Mouse (Mus musculus) testis, adult 2 months (tissue): ENCODE results near the gene Arhgap33. TPM values are rescaled to one million over a fixed set of nuclear protein-coding genes. Genes with fewer than 3 reads are reported as not detected.
"Not testable (repeated sequence)": the region's sequence is repeated elsewhere in the genome, so short reads cannot be mapped to it uniquely, and the experiment has no call there.

Source experiments
- H3K27ac ChIP-seq: fragments of 200-500 bp; 2 replicates; pipeline ENCODE4 v1.5.1; 2012; ENCODE audit warnings: low read depth, low read length; ENCODE audit not compliant: control insufficient read depth, insufficient read depth
- H3K27me3 ChIP-seq: fragments of 200-500 bp; 2 replicates; pipeline ENCODE4 v1.6.1; 2012; ENCODE audit warnings: mild to moderate bottlenecking, low read length, moderate library complexity; ENCODE audit not compliant: control insufficient read depth, insufficient read depth
- H3K36me3 ChIP-seq: fragments of 200-500 bp; 2 replicates; pipeline ENCODE4 v1.6.1; 2012; ENCODE audit warnings: mild to moderate bottlenecking, low read length; ENCODE audit not compliant: control insufficient read depth, insufficient read depth
- H3K4me1 ChIP-seq: fragments of 200-500 bp; 2 replicates; pipeline ENCODE4 v1.6.1; 2012; ENCODE audit warnings: low read length; ENCODE audit not compliant: control insufficient read depth, insufficient read depth
- H3K4me3 ChIP-seq: fragments of 200-500 bp; 2 replicates; pipeline ENCODE4 v1.5.1; 2012; ENCODE audit warnings: low read depth, mild to moderate bottlenecking, low read length, moderate library complexity, mixed read lengths; ENCODE audit not compliant: control insufficient read depth
- CTCF ChIP-seq: fragments of 200-500 bp; IDR thresholded peaks from 2 replicates; pipeline ENCODE4 v1.5.1; 2012; ENCODE audit warnings: low read depth, mild to moderate bottlenecking, inconsistent platforms, low read length, moderate library complexity; ENCODE audit not compliant: control insufficient read depth, insufficient read depth, insufficient replicate concordance
- POLR2A ChIP-seq: fragments of 200-500 bp; IDR thresholded peaks from 2 replicates; pipeline ENCODE4 v1.6.1; 2012; ENCODE audit warnings: low read depth, mild to moderate bottlenecking, inconsistent platforms, low read length, moderate library complexity; ENCODE audit not compliant: control insufficient read depth
- polyA plus RNA-seq: library from polyadenylated mRNA; depleted of rRNA; stranded (reverse); fragments of >200 nt; gene quantifications from 2 replicates; pipeline ENCODE4 v1.2.3, GENCODE M21; 2012

Arhgap33 gene
- polyA plus RNA-seq, 1 experiment, result 136 TPM

DNA sequence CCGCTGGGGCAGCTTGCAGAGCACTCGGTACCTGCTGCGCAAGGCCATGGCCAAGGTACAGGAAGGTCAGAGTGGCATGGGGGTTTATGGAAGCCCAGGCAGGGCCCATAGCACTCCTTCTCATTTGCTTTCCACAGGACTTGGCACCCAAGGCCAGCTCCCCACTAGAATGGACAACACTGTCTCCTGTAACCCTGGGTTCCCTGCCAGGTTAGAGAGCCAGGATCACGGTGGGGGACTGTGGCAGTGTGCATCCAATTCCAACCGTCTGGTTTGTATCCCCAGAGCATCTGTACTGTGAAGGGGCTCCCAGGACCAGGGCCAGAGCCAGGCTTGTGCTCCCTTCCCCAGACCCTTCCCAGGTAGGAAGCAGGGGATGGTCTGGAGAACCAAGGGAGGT lies 14.0 kb downstream of the Arhgap33 start:
- TF ChIP-seq CTCF, result no peak
- H3K4me3 ChIP-seq, result no peak overlapping the region
- no peaks in the 10 kb centered on the region for H3K27me3 ChIP-seq
- no peaks in the 10 kb centered on the region for H3K36me3 ChIP-seq
- peaks cover 11% of the 10 kb centered on the region for H3K4me1 ChIP-seq
- no peak overlapping the region for H3K27ac ChIP-seq

DNA sequence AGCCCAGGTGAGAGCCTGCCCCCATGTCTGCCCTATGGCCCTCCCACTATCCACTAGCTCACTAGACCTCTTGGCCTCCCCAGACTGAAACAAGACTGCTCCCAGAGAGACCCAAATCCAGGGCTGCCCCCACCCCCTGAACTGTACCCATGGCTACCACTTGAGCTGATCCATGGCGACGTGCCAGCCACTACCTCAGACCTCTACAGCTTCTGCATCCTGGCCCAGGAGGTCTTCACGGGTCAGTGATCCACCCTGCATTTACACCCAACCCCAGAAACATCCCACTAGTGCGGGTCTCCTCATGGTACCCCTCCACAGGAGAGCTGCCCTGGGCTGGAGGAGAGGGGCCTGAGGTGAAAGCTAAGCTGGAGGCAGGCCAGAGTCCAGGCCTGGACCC lies 14.5 kb downstream of the Arhgap33 start:
- no peaks in the 10 kb centered on the region for H3K27me3 ChIP-seq
- no peak overlapping the region for H3K4me3 ChIP-seq
- no peaks in the 10 kb centered on the region for H3K36me3 ChIP-seq
- no peak overlapping the region for H3K27ac ChIP-seq
- peaks cover 16% of the 10 kb centered on the region for H3K4me1 ChIP-seq
- no peak for TF ChIP-seq POLR2A

DNA sequence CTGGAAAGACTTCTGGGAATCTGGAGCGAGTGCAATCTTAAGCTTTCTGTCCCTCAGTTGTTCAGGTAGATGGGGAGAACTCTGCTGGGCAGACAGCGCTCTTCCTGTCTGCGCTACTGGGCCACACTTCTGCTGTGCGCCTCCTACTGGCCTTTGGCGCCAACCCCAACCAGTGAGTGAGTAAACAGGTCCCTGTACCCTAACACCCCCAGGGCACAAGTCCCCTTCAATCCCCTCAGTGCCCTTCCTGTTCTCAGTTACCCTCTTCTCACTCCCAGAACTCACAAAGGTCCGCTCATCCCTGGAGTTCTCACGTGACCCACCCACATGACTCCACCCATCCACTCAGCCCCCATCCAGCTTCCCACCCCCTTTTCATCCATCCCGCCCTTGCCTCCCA lies 16.5 kb downstream of the Arhgap33 start:
- Histone ChIP-seq H3K27ac (no peak overlapping the region), H3K4me1 (peaks cover 23% of the 10 kb centered on the region), H3K27me3 (no peaks in the 10 kb centered on the region), H3K4me3 (no peak overlapping the region), H3K36me3 (no peaks in the 10 kb centered on the region)
- no peak for TF ChIP-seq POLR2A
- peak; percentile 11; the same call in 1 of the 2 replicates for TF ChIP-seq CTCF

DNA sequence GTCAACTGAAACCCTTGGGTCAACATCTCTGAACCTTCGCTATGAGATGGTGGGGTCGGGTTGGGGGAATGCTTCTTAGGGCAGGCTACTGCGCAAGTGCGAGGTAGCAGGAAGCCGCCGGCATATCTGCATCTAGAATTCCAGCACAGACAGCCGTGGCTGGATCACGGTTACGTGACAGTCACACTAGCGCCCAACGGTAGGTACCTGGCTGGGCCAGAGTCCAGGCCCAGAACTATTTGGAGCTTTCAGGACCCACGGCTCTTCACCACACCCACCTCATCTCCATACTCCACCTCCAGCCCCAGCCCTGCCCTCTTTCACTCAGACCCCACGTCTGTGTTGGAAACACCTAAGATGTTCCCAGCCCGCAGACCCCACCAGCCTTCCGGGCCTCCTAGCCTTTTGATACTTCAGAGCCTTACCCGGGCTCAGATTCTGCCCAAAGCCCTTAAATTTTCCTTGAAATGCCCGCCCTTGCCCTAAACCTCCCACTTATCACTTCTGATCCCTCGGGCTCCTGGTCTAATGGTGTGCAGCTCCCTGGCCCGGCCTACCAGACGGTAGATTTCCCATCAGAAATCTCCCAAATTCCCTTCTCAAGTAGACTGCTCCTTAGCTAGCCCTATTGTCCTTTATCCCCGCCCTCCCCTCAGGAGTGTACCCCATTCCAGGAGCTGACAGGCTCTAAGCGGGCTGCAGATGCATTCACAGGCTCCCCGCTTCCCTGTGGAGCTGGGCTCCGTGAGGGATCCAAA lies 19.7 kb downstream of the Arhgap33 start:
- Histone ChIP-seq H3K36me3 (no peaks in the 10 kb centered on the region), H3K4me1 (peaks cover 23% of the 10 kb centered on the region), H3K27me3 (no peaks in the 10 kb centered on the region), H3K27ac (peak overlapping the region; percentile 85), H3K4me3 (peak overlapping the region; percentile 85)
- TF ChIP-seq CTCF (no peak), POLR2A (peak; percentile 50; the same call in 1 of the 2 replicates)

DNA sequence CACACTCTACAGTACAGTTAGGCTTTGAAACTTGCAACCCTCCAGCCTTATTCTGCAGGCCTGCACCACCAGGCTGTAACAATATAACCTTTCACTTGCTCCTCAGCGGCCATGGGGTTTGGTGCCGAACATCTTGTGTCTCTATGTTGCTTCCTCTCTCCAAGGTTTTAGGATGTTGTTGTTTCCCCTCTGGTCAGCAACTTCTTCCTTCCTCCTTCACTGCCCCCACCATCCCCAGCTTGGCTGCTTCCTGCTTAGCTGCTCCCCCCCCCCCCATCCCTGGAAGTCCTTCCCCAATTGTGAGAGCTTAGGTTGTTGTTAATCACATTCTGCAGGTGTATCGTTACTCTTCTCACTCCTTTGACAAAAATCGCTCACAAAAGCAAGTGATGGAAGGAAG lies 26.8 kb downstream of the Arhgap33 start:
- TF ChIP-seq POLR2A, result no peak
- TF ChIP-seq CTCF, result no peak

DNA sequence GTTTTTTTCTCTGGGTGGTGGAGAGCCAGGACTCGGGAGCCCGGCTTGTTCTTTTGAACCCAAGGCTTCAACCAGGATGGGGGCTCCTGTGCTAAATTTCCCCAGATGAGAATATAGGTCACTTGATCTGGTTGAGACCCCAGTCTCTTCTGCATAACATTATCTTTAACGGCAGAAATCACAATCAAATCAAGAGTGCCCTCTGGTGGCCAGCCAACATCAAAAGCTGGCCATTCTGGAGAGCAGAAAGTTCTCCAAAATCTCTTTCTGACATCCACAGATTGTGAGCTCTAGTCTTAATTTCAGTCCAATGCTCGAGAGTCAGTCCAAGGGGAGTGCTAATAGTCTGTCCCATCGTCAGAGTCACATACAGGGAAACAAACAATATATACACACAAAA lies 33.7 kb downstream of the Arhgap33 start:
- H3K27me3 ChIP-seq, H3K36me3 ChIP-seq, H3K4me1 ChIP-seq, H3K27ac ChIP-seq, H3K4me3 ChIP-seq: not testable (repeated sequence)

More for the DNA sequence above, 26.8 kb downstream of the Arhgap33 start:
- H3K36me3 ChIP-seq, result no peaks in the 10 kb centered on the region
- no peak overlapping the region for H3K27ac ChIP-seq
- H3K4me1 ChIP-seq, result peaks cover 8% of the 10 kb centered on the region
- H3K27me3 ChIP-seq, result no peaks in the 10 kb centered on the region
- no peak overlapping the region for H3K4me3 ChIP-seq

DNA sequence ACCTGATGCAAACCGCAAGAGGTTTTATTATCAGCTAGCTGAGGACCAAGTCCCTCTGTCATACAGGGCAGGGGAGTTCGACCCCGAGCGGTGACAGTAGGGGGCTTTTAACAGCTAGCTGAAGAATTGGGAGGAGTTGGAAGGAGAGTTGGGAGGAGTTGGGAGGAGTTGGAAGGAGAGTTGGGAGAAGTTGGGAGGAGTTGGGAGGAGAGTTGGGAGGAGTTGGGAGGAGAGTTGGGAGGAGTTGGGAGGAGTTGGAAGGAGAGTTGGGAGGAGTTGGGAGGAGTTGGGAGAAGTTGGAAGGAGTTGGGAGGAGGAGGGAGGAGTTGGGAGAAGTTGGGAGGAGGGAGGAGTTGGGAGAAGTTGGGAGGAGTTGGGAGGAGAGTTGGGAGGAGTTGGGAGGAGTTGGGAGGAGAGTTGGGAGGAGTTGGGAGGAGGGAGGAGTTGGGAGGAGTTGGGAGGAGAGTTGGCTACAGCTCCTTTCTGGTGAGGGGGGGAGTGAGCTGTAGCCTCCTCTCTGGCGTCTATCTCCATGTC lies 39.3 kb downstream of the Arhgap33 start:
- not testable (repeated sequence) for H3K27me3 ChIP-seq, H3K36me3 ChIP-seq, H3K27ac ChIP-seq, H3K4me3 ChIP-seq
- peaks cover 11% of the 10 kb centered on the region for H3K4me1 ChIP-seq

DNA sequence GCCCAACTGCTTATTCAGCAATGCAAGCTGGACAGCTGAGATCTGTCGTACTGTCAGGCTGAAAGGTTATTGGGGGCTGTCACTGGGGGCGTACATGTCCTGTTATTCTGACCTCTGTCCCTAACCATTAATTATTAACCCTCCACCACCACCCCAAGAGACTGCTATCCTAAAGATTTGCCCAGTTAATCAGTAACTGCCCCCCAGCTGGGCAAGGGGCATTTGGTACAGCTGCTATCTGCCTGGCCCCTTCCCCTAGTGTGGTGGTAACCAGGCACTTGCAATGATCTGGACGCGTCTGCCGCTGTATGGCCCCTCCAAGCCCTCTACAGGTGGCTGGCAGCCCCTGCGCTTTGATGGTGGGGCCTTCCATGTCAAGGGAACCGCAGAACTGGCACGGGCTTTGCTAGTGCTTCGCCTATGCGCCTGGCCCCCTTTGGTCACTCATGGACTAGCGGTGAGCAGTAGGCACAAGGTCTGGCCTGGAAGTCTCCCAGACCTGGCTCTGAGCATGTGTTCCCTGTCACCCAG lies 41.4 kb downstream of the Arhgap33 start, which contains the start of gene Prodh2:
Gene Prodh2 (plus strand): TSS at position 222 of the 531 bp plus-strand sequence.
- no peak within 1 kb of the TSS for H3K4me3 ChIP-seq

More for the DNA sequence above, 41.4 kb downstream of the Arhgap33 start, which contains the start of gene Prodh2:
- H3K4me1 ChIP-seq, result peaks cover 14% of the 10 kb centered on the region
- H3K27me3 ChIP-seq, result no peaks in the 10 kb centered on the region
- TF ChIP-seq CTCF (no peak), POLR2A (no peak)
- no peaks in the 10 kb centered on the region for H3K36me3 ChIP-seq
- no peak within 1 kb of the TSS for H3K27ac ChIP-seq
